Mouse (Mus musculus): Measurements from ENCODE around the gene Mdm2. TPM values are rescaled to one million over a fixed set of nuclear protein-coding genes. Genes with fewer than 3 reads are reported as not detected.
A peak's percentile ranks its signal among the peaks of the same experiment; 100 is the strongest.
"Not testable (repeated sequence)": the region's sequence is repeated elsewhere in the genome, so short reads cannot be mapped to it uniquely, and the experiment has no call there.

Mdm2 gene
- total RNA-seq, 2 experiments from 2014 or later: 52.3 to 52.5 TPM

GRCm38 (mm10) chr10:117717583-117717982, 7.0 kb upstream of the Mdm2 start:
- peak; percentile 27 to 47 for DNase-seq
- intact Hi-C loops (cut with DNase I): no loop called here

DNA sequence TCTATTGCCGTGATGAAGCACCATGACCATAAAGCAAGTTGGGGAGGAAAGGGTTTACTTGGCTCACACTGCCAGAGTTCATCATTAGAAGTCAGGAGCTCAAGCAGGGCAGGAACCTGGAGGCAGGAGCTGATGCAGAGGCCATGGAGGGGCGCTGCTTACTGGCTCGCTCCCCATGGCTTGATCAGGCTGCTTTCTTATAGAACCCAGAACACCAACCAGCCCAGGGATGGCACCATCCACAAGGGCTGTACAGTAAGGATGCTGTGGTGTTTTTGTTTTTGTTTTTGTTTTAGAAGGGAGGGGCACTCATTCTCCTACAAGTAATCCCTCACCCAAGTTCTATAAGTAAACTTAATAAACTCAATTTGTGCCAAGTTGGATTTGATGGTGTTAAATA, 6.1 kb upstream of the Mdm2 start:
- no peak for DNase-seq
- intact Hi-C loops (cut with DNase I): no loop called here

GRCm38 (mm10) chr10:117715654-117716053, 5.1 kb upstream of the Mdm2 start:
- intact Hi-C loops (cut with DNase I): not testable (repeated sequence)

GRCm38 (mm10) chr10:117714928-117715500, 4.5 kb upstream of the Mdm2 start:
- no peak for DNase-seq
- intact Hi-C loops (cut with DNase I): no loop called here

More at GRCm38 (mm10) chr10:117715654-117716053, 5.1 kb upstream of the Mdm2 start:
- DNase-seq: not testable (repeated sequence)

DNA sequence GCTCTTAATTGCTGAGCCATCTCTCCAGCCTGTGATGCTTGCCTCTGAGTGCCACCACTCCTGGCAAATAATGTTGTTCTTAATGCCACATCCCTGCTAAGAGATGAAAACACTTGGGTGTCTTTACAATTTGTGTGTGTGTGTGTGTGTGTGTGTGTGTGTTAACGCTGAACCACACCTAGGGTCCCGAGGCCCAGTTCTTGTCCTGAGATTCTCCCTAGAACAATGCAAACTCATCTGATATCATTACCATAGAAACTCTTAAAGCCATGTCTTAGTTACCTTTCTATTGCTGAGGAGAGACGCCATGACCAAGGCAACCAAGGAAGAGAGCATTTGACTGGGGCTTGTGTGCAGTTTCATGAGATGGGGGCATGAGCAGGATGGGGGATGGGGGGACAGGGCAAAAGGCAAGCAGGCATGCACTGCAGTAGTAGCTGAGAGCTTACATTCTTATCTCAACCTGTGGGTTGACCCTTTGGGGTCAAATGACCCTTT, 3.5 kb upstream of the Mdm2 start:
- intact Hi-C loops (cut with DNase I): no loop called here

DNA sequence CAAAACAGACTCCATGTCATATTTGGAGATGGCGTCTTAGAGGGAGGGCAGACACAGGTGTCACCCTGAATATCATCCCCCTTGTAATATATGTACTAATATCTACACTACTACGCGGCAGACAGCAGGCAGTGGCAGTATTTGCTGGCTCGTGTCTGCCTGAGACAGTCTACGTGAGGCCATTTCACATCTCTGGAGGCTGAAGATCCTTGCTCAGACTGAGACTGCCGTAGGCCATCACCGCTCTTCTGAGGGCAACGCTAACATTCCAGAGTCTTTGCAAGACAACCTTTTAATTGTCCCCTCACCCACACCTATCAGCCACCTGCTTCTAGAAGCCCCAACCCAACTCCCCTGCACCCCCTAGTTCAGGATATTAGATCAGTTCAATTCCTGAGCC, 2.9 kb upstream of the Mdm2 start:
- no peak for DNase-seq
- intact Hi-C loops (cut with DNase I): no loop called here

More for the DNA sequence above, 3.5 kb upstream of the Mdm2 start:
- no peak for DNase-seq

DNA sequence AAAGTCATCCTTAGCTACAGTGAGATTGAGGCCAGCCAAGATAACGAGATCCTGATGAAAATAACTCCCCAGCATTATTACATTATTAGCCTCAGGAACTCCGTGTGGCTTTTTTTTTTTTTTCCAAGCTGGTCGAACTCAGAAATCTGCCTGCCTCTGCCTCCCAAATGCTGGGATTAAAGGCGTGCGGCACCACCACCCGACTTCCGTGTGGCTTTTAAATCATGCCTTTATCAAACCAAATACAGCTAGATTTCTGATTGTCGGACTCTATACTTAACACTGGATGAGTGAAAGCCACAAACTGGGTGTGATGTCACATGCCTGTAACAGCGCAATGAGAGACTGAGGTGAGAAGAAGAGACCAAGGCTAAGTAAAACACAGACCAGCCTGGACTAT, 2.3 kb upstream of the Mdm2 start:
- DNase-seq: no peak
- intact Hi-C loops (cut with DNase I): no loop called here

DNA sequence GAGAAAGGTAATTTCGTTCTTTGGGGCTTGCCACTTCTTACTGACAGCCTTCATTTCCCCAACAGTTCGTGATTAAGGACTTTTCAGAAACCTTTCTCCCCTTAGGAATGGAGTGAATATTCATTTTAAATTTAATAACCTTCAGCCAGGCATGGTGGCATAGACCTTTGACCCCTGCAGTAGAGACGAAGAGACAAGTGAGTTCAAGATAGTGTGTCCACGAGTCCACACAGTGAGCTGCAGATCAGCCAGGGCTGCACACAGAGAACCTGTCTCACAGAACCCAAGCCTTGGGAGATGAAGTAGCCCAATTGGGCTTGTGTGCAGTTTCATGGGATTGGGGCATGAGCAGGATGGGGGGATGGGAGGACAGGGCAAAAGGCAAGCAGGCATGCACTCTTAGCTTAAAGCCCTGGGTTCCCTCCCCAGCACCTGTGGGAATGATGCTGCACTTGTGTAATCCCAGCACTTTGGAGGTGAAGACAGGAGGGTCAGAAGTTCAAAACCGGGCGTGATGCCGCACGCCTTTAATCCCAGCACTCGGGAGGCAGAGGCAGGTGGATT, 1.7 kb upstream of the Mdm2 start:
- intact Hi-C loops (cut with DNase I): no loop called here
- DNase-seq: no peak

GRCm38 (mm10) chr10:117711408-117711807, 850 bp upstream of the Mdm2 start:
- DNase-seq: no peak
- intact Hi-C loops (cut with DNase I): no loop called here

- peak; percentile 82 to 87 for DNase-seq
- intact Hi-C loops (cut with DNase I): no loop called here
Observed at GRCm38 (mm10) chr10:117709930-117710603, 491 bp downstream of the Mdm2 start.

DNA sequence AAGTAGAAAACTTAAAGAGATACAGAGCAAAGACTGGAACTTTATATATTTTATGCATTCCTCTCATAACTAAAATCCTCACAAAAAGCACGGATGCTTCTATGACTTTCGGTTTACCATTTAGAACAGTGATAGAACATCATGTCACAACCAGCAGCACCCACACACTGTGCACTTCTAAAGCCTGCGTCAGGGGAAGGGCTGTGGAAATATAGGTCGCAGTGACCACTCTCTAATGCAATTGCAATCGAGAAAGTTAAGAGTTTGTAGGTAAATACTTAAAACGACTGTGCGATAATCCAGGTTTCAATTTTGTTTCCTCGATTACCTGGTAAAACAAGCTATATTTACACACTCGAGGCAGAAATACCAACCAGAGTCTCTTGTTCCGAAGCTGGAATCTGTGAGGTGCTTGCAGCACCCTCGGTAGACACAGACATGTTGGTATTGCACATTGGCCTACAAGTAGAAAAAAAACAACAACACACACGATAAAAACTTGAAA, 1.2 kb downstream of the Mdm2 start:
- intact Hi-C loops (cut with DNase I): no loop called here
- no peak for DNase-seq

DNA sequence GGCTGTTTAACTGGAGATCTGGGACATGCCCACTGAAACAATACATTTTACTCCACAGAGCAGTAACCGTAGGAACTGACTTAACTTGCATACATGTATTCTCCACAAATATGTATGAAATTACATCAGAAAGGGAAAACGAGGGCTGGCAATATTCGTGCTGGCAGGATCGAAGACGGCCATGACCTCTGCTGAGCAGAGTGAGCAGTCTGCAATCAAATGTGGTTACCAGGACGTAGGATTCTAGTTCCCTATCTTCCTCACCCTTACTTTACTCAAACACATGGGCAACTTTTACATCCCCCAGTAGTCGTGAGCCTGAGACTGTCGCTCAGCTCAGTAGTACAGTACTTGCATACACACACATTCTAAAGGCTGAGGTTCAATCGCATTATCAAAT, 1.7 kb downstream of the Mdm2 start:
- intact Hi-C loops (cut with DNase I): no loop called here
- no peak for DNase-seq

DNA sequence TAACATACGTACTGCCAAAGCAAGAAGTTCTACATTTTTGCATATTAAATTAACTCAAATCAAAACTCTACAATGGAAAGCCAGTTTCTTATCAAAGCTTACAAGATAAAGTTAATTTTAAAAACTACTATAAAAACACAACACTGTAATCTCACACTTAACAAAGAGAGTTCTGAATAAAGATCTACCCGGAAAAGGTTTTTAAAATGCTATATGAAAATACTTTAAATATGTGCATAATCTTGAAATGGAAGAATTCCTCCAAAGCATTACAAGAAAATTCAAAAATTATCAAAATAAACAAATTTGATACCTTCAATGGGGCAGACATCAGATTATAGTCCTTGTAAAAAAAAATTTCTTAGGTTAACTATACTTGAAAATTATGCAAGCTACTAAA, 2.2 kb downstream of the Mdm2 start:
- intact Hi-C loops (cut with DNase I): no loop called here
- no peak for DNase-seq

DNA sequence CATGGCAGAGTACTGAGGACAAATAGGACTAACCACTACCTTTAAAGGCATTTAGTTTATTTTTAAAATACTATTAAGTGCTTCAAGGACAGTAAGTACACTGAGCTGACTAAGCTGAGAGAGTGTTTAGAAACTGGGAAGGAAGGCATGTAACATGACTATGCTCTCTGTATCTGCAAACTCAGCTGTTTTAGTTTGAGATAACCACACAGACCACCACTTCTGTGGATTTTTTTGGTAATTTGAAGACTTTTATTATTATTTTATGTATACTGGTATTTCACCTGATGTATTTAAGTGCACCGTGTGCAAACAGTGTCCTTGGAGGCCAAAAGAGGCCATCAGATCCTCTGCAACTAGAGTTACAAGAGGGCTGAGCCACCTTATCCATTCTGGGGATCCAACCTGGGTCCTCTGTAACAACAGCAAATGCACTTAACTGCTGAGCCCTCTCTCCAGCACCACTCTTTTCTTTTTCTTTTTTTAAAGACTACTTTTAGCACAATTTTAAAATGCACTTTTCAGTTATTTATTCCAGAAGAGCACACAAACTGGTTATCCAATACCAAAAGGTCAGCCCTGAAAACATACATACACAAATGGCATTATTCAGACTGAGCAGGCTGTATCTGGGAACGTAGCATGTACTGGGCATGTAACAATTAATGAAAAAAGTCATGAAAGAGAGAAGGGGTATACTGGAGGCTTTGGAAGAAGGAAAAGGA, 3.3 kb downstream of the Mdm2 start:
- intact Hi-C loops (cut with DNase I): no loop called here
- no peak for DNase-seq

- no peak for DNase-seq
- intact Hi-C loops (cut with DNase I): no loop called here
Observed at GRCm38 (mm10) chr10:117706440-117706839, 4.1 kb downstream of the Mdm2 start.

DNA sequence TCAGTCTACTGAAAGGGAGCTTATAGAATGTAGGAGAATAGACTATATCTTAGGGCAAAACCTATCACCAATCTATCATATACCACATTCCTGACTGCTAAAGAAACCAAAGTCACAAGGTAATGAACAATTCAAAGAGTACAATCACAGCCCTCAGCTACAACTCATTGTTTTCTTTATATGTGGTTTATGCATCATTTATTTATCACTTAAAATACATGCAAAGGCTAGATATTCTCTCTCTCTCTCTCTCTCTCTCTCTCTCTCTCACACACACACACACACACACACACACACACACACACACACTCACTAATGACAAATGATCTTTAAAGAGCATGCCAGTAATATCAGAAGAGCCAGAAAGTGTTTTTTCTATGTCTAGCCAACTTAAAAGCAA, 4.8 kb downstream of the Mdm2 start:
- intact Hi-C loops (cut with DNase I): no loop called here

GRCm38 (mm10) chr10:117704964-117705335, 5.6 kb downstream of the Mdm2 start:
- no peak for DNase-seq
- intact Hi-C loops (cut with DNase I): no loop called here

More for the DNA sequence above, 4.8 kb downstream of the Mdm2 start:
- DNase-seq: no peak

- not testable (repeated sequence) for DNase-seq
Observed at GRCm38 (mm10) chr10:117704314-117704963, 6.1 kb downstream of the Mdm2 start.

DNA sequence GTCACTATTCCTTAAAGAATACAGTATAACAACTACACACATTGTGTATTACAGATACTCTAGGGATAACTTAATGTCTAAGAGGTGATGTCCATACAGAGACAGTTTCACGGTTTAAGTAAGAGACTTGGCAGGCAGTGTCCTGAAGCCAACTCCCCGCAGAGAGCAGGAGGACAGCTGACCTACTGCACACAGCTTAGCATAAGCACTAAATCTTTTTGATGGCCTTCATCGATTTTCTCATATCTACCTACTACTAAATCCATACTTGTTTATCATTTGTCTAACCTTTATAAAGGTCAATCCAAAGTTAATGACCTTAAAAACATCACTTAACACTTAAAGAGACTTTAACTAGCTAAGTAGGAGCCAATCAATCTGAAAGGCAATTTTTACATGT, 7.1 kb downstream of the Mdm2 start:
- DNase-seq: no peak
- intact Hi-C loops (cut with DNase I): no loop called here

More at GRCm38 (mm10) chr10:117704314-117704963, 6.1 kb downstream of the Mdm2 start:
- intact Hi-C loops (cut with DNase I): not testable (repeated sequence)

DNA sequence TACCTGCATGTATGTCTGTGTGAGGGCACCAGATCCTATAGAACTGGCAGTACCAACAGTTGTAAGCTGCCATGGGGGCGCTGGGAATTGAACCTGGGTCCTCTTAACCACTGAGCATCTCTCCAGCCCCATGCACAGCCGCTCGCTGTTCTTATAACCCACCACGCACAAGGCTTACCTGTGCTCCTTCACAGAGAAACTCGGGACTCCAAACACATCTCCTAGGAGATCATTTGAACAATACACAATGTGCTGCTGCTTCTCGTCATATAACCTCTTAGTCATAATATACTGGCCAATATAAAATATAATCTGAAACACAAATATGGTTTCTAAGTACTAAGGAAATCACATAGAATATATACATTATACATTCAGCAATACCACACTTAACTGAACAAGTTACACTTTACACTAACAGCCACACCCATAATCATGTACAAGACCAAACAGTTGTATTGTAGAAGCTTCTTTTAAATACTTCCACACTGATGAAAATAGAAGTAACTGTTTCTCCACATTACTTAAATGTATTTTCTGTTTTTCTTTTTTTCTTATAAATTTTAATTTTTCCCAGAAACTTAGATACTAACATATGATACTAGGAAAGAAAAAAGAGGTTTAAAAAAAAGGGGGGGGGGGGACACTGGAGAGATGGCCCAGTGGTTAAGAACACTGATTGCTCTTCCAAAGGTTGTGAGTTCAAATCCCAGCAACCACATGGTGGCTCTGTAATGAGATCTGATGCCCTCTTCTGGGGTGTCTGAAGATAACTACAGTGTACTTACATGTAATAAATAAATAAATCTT, 8.3 kb downstream of the Mdm2 start:
- intact Hi-C loops (cut with DNase I): no loop called here
- no peak for DNase-seq

Data from heart, postnatal 14 days (tissue).